Mouse (Mus musculus) effector memory CD4-positive, alpha-beta T cell, adult 5 months (primary cell): ENCODE data around the gene Btnl1. TPM values are rescaled to one million over a fixed set of nuclear protein-coding genes. Genes with fewer than 3 reads are reported as not detected.

ENCODE experiments used
- polyA plus RNA-seq: library from polyadenylated mRNA; unstranded; fragments of 100-300 nt; shearing (Covaris generic); gene quantifications from one replicate; pipeline ENCODE4 v1.2.1, GENCODE M21; 2017

Btnl1 gene
- polyA plus RNA-seq: not detected

GRCm38 (mm10) chr17:34376847-34377246, at the start of gene Btnl1:
Btnl1 (plus strand) TSS chr17:34377132.

GRCm38 (mm10) chr17:34354539-34354938, 22.4 kb upstream of the Btnl1 start, which contains the start of gene Btnl2:
Btnl2 (plus strand) TSS chr17:34354822.

GRCm38 (mm10) chr17:34398711-34399393, 21.9 kb downstream of the Btnl1 start, which contains the start of gene BC051142:
BC051142 (plus strand) TSS chr17:34398820.

Other genes starting within 250 kb of the Btnl1 start
- 0.97 TPM for gene H2-DMb2, start 233.8 kb upstream of the Btnl1 start, polyA plus RNA-seq
- not detected for gene H2-DMb1, start 224.1 kb upstream of the Btnl1 start, polyA plus RNA-seq
- 199 TPM for gene Tap1, start 189.6 kb upstream of the Btnl1 start, polyA plus RNA-seq
- 260 TPM for gene Psmb9, start 189.4 kb upstream of the Btnl1 start, polyA plus RNA-seq
- 610 TPM for gene Psmb8, start 179.4 kb upstream of the Btnl1 start, polyA plus RNA-seq
- 230 TPM for gene Tap2, start 173.6 kb upstream of the Btnl1 start, polyA plus RNA-seq
- gene H2-Ob, start 138.2 kb upstream of the Btnl1 start, polyA plus RNA-seq: 31.4 TPM
- 5.6 TPM for gene H2-Ab1, start 119.4 kb upstream of the Btnl1 start, polyA plus RNA-seq
- 4.3 TPM for gene H2-Aa, start 89.3 kb upstream of the Btnl1 start, polyA plus RNA-seq
- gene H2-Eb1, start 71.3 kb upstream of the Btnl1 start, polyA plus RNA-seq: 1.7 TPM
- not detected for gene H2-Eb2, start 51.5 kb upstream of the Btnl1 start, polyA plus RNA-seq
- gene Btnl2, start 22.3 kb upstream of the Btnl1 start, polyA plus RNA-seq: not detected
- gene BC051142, start 21.7 kb downstream of the Btnl1 start, polyA plus RNA-seq: 1.6 TPM
- gene Btnl4, start 100.2 kb downstream of the Btnl1 start, polyA plus RNA-seq: not detected
- not detected for gene Btnl6, start 140.2 kb downstream of the Btnl1 start, polyA plus RNA-seq
- 0.51 TPM for gene Notch4, start 187.1 kb downstream of the Btnl1 start, polyA plus RNA-seq
- gene Gpsm3, start 212.7 kb downstream of the Btnl1 start, polyA plus RNA-seq: 234 TPM
- gene Pbx2, start 214.1 kb downstream of the Btnl1 start, polyA plus RNA-seq: 6.4 TPM
- 0.60 TPM for gene Ager, start 220.7 kb downstream of the Btnl1 start, polyA plus RNA-seq
- 58.0 TPM for gene Rnf5, start 226.6 kb downstream of the Btnl1 start, polyA plus RNA-seq
- gene Agpat1, start 227.1 kb downstream of the Btnl1 start, polyA plus RNA-seq: 21.4 TPM
- gene Egfl8, start 238.8 kb downstream of the Btnl1 start, polyA plus RNA-seq: 0.92 TPM